Mouse (Mus musculus) central nervous system, embryonic 11.5 days (tissue): ENCODE data around the gene Dnajc28. TPM values are rescaled to one million over a fixed set of nuclear protein-coding genes. Genes with fewer than 3 reads are reported as not detected.

Experiments used
- polyA plus RNA-seq: library from polyadenylated mRNA; depleted of rRNA; stranded (reverse); fragments of >200 nt; gene quantifications from 2 replicates; pipeline ENCODE4 v1.2.3, GENCODE M21; 2012; rRNA removed

The Dnajc28 gene
- 3.8 TPM in 2 replicates for polyA plus RNA-seq

DNA sequence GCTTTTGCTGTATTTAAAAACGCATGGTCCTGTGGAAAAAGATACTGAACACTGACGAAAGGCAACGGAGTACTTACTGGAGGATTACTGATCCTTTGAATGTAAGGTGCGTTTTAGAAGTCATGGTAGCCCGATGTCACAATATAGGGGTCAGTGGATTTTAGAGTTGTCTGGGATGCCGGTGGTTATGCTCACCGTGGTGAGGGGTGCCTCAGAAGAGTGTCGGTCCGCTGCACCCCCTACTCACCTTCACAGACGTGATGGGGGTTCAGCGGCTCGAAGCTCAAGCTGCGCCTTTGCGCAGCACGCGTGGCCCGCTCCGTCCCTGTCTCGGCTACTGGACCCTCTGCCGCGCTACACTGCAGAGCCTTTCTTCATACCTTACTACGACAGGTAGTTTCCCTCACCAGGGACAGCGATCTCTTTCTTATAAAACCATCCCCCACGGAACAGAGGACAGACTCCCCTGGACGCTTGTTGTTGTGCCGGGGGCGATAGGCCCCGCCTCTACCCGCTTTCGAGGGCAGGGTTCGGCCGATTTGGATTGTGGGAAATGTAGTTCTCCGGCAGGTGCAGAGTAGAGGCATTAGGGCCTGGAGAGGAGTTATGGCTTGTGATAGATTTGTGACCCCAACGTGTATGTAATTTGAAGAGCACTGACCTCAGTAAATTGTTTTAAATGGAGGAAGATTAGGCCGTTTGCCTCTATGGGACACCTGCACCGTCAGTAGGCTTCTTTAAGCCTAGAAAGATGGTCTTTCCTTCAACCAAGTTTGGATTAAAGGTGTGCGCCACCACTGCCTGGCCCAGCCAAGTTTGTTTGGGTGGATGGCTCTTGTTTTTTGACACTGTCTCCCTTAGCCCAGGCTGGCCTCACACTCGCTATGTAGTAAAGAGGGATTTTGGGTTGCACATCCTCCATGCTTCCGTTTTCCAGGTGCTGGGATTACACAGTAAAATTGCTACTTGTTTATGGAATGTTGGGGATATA is at the start of gene Dnajc28:
Dnajc28 (minus strand) TSS at position 516 of the 991 bp plus-strand sequence.

DNA sequence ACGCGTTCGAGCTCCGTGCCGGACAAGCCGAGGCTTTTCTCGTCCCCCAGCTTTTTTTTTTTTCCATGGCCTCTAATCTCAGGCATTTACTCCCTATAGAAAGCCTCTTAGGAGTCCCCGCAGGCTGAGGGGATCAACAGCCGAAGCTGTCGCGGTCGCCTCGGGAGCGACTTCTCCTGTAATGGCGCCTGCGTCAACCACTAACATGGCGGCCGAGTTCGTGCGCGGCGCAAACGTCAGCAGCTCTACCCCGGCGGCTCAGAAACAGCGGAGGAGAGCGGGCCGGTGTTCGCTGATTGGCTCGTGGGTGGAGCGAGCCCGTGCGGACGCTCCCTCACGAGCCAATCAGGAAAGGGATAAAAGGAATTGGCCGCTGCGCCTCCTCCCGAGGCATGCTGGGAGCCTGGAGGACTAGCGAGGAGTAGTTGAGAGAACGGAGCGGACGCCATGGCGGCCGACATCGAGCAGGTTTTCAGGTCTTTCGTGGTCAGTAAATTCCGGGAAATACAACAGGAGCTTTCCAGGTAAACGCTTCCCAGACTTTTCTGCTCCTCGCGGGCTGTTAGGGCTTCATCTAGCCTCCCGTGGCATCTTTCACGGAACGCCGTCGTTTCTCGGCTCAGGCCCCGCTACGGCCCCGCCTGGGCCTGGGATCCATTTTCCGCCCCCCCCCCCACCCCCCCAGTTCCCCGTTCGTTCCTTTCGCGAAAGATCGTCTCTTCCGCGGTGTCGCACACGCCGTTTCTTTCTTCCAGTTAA is 28.8 kb upstream of the Dnajc28 start, which contains the start of gene Son:
Son (plus strand) TSS at position 46 of the 759 bp plus-strand sequence.

DNA sequence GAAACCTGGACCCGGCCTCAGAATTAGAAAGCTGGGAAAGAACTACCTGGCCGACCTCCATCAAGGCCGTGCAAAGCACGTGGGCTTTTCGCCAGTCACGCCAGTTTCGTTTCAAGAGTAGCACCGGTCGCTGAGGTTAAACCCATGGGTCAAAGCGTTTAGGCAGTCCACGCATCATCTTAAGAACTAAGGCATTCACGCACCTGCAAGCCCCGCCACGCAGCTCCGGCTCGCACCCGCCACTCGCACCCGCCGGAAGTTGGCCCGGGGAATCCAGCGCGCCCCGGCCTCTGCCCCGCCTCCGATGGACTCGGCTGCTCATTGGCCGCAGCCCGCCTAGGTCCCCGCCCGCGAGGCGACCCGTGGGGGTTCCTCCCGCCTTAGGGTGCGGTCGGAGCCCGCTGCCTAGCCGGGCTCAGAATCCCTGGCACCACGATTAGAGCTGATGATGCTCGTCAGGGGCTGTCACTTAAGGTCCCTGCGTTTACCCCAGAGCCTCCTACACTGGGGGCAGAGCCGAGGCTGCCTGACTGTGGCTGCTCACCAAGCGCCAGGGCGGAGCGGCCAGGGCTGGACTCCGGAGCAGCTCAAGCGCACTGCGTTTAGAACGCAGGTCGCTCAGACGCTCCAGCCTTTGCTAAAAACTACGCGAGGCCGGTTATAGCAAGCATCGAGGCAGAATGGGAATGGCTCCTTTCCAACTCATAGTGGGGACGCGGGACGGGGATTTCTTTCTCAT is 28.0 kb upstream of the Dnajc28 start, which contains the start of gene Gart:
Gart (minus strand) TSS at position 272 of the 739 bp plus-strand sequence.

GRCm38 (mm10) chr16:91597672-91598010 is 21.2 kb downstream of the Dnajc28 start, which contains the start of gene Tmem50b:
TSS of gene Tmem50b (minus strand) at chr16:91597800.

Other genes starting within 250 kb of the Dnajc28 start
- 22.5 and 24.8 TPM in 2 replicates for gene Ifnar2, start 246.2 kb downstream of the Dnajc28 start, polyA plus RNA-seq
- gene Gm21970, start 227.3 kb downstream of the Dnajc28 start, polyA plus RNA-seq, result not detected in 2 replicates
- 5.8 and 6.3 TPM in 2 replicates for gene Il10rb, start 212.9 kb downstream of the Dnajc28 start, polyA plus RNA-seq
- gene Ifnar1, start 133.8 kb downstream of the Dnajc28 start, polyA plus RNA-seq, result 33.8 and 44.2 TPM in 2 replicates
- gene Ifngr2, start 72.0 kb downstream of the Dnajc28 start, polyA plus RNA-seq, result 11.3 and 17.4 TPM in 2 replicates
- gene Tmem50b, start 21.2 kb downstream of the Dnajc28 start, polyA plus RNA-seq, result 14.7 and 24.9 TPM in 2 replicates
- gene Gart, start 27.9 kb upstream of the Dnajc28 start, polyA plus RNA-seq, result 80.4 and 154 TPM in 2 replicates
- gene Son, start 28.5 kb upstream of the Dnajc28 start, polyA plus RNA-seq, result 360 and 423 TPM in 2 replicates
- 39.8 and 43.0 TPM in 2 replicates for gene Donson, start 69.7 kb upstream of the Dnajc28 start, polyA plus RNA-seq
- 45.1 and 53.1 TPM in 2 replicates for gene Cryzl1, start 109.9 kb upstream of the Dnajc28 start, polyA plus RNA-seq
- 70.3 and 260 TPM in 2 replicates for gene Itsn1, start 110.3 kb upstream of the Dnajc28 start, polyA plus RNA-seq